13 mouse cellular contexts compared by ENCODE assay signal in the genomic region with DNA sequence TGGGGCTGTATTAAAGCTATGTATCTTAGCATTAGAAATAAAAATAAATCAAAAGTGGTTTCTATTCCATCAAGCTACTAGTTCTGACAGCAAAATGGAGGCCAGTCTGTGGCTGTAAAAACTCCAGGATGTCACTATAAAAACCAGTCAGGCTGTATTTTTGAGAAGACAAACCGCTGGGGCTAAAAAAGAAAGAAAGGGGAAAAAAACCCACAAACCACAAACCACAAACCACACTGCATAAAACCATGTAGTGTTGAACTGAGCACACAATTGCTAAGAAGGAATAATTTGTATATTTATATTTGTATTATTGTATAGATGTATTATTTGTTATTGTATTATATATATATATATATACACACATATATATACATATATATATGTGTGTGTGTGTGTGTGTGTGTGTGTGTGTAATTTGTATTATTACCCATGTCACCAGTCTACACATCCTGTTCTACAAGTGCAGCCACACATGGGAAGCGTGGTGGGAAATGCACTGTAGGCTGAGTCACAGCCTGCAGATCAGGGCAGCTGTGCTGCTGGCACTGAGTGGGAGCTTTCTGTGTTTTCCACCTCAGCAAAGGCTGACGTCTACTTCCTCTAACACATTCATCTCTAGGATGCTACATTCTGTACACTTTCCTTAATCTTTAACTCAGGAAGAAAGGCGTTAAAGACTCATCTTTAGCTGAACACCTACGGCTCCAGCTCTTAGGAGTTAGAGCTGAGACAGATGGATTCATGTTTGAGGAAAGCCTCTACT.
DNase-seq lines count a peak whose midpoint lies in the region; ATAC-seq and TF ChIP-seq lines count a peak whose summit lies in the region.
"Had no signal": no experiment of that assay in that cellular context is flagged by ENCODE, and none has a peak within 500 bp of the region (broad histone marks: within the 10 kb centered on the region; RNA-seq: fewer than 3 reads in every experiment).

No protein-coding gene starts in this region.

- dilution Hi-C loops in CH12.LX (cut with MboI; ENCODE audit: extremely low pct_ligation_motif_present, extremely low pct_unique_long_range_greater_than_20kb, low sequenced_read_pairs): no loop called here

- TF ChIP-seq EP300 in CH12.LX (IDR thresholded peaks at IDR 0.05; ENCODE audit: low read length): peak; percentile 66; the same call in 1 of the 2 replicates

- H3K4me2 ChIP-seq in liver, embryonic 11.5 days: no peak overlapping the region
- H3K4me2 ChIP-seq in CH12.LX (ENCODE audit: insufficient read depth, low read depth, poor library complexity, severe bottlenecking): peak overlapping the region; percentile 93
- H3K4me2 ChIP-seq in intestine, embryonic 16.5 days (ENCODE audit: low read depth, low read length): no peak overlapping the region
- H3K4me2 ChIP-seq: hindbrain, embryonic 12.5 days; kidney, embryonic 15.5 days had no signal

- WGBS in liver, embryonic 11.5 days: 49% methylated on average over 5 of the region's 5 CpGs
- WGBS in intestine, embryonic 16.5 days: 75% methylated on average over 5 of the region's 5 CpGs

- no peaks in the 10 kb centered on the region for H3K9me3 ChIP-seq in liver, embryonic 11.5 days (ENCODE audit: control insufficient read depth, low read length)
- H3K9me3 ChIP-seq in CH12.LX (replicated peaks; ENCODE audit: low read length): no peaks in the 10 kb centered on the region
- H3K9me3 ChIP-seq in intestine, embryonic 16.5 days (ENCODE audit: control insufficient read depth, low read length): no peaks in the 10 kb centered on the region
- H3K9me3 ChIP-seq: heart, embryonic 10.5 days; hindbrain, embryonic 12.5 days; kidney, embryonic 15.5 days had no signal

- no peak for DNase-seq in liver, embryonic 11.5 days (ENCODE audit: low spot score)
- DNase-seq in liver (no peak), CH12.LX (ENCODE audit: extremely low read depth) (peak; percentile 87)
- peak; percentile 89 for DNase-seq in induced T-regulatory cell, adult 2 months (ENCODE audit: low read depth)
- DNase-seq in kidney, adult 11 months: no peak
- DNase-seq: cerebellum, postnatal 25 days; layer of hippocampus, postnatal 36 days had no signal

- no peaks in the 10 kb centered on the region for H3K79me2 ChIP-seq in CH12.LX (replicated peaks; ENCODE audit: control insufficient read depth, extremely low read depth, insufficient read depth, poor library complexity, severe bottlenecking)

- H3K36me3 ChIP-seq in liver, embryonic 11.5 days (ENCODE audit: control insufficient read depth, insufficient read depth, low read length): no peaks in the 10 kb centered on the region
- no peaks in the 10 kb centered on the region for H3K36me3 ChIP-seq in CH12.LX (replicated peaks in 1 of 2; ENCODE audit: control insufficient read depth in 1 of 2, insufficient read depth in 1 of 2, low read length in 1 of 2)
- no peaks in the 10 kb centered on the region for H3K36me3 ChIP-seq in intestine, embryonic 16.5 days (ENCODE audit: control insufficient read depth, insufficient read depth, low read length)
- H3K36me3 ChIP-seq: heart, embryonic 10.5 days; hindbrain, embryonic 12.5 days; kidney, embryonic 15.5 days had no signal

- no peak; the same call in 1 of the 2 replicates for TF ChIP-seq RAD21 in CH12.LX (IDR thresholded peaks at IDR 0.05; ENCODE audit: low read depth, low read length)

- H3K9ac ChIP-seq in liver, embryonic 11.5 days (ENCODE audit: low read depth, low read length): no peak overlapping the region
- no peak overlapping the region for H3K9ac ChIP-seq in CH12.LX (ENCODE audit: insufficient read depth, low read depth)
- H3K9ac ChIP-seq in intestine, embryonic 16.5 days (ENCODE audit: low read depth, low read length): no peak overlapping the region
- H3K9ac ChIP-seq: hindbrain, embryonic 12.5 days; kidney, embryonic 15.5 days had no signal

- no peaks in the 10 kb centered on the region; the same call in 1 of the 2 replicates for H3K4me1 ChIP-seq in liver, embryonic 11.5 days (replicated peaks; ENCODE audit: control insufficient read depth, insufficient read depth, low read length)
- H3K4me1 ChIP-seq in CH12.LX (ENCODE audit: control insufficient read depth in 1 of 2, insufficient read depth in 2 of 2): peaks cover 5 to 30% of the 10 kb centered on the region in 2 experiments
- H3K4me1 ChIP-seq in intestine, embryonic 16.5 days (ENCODE audit: control insufficient read depth, insufficient read depth, low read length): 0 out of 2 replicates have a peak, but pooled peaks cover 4% of the 10 kb centered on the region
- H3K4me1 ChIP-seq: hindbrain, embryonic 12.5 days had no signal

- TF ChIP-seq CTCF in CH12.LX (conservative IDR thresholded peaks at IDR 0.05 in 1 of 2, IDR thresholded peaks at IDR 0.05 in 1 of 2; ENCODE audit: low read depth in 2 of 2, low read length in 2 of 2): no peak

- H3K27ac ChIP-seq in liver, embryonic 11.5 days (ENCODE audit: low read depth, low read length): no peak overlapping the region
- H3K27ac ChIP-seq in CH12.LX (ENCODE audit: insufficient read depth, low read depth): peak overlapping the region; percentile 38; the same call in 1 of the 2 replicates
- H3K27ac ChIP-seq in intestine, embryonic 16.5 days (ENCODE audit: low read length): no peak overlapping the region
- H3K27ac ChIP-seq: heart, embryonic 10.5 days; hindbrain, embryonic 12.5 days; kidney, embryonic 15.5 days had no signal

- in situ Hi-C loops in CH12.LX (cut with MboI; ENCODE audit: low pct_ligation_motif_present, low pct_unique_long_range_greater_than_20kb, low sequenced_read_pairs): no loop called here

- TF ChIP-seq POLR2A in CH12.LX (IDR thresholded peaks at IDR 0.05; ENCODE audit: low read depth, low read length): no peak

- peak; percentile 40; the same call in 1 of the 2 replicates for ATAC-seq in liver, embryonic 11.5 days (replicated peaks; ENCODE audit: low FRiP score)
- ATAC-seq in neutrophil, adult 5-6 weeks (ENCODE audit: extremely low read depth, insufficient number of reproducible peaks, low FRiP score, poor library complexity, severe bottlenecking): 0 out of 2 replicates have a peak, but pooled peaks have one; percentile 41
- no peak for ATAC-seq in megakaryocyte-erythroid progenitor cell, adult 5-6 weeks (replicated peaks; ENCODE audit: low FRiP score, low TSS enrichment, poor library complexity, severe bottlenecking)
- no peak for ATAC-seq in intestine, embryonic 16.5 days

- no peaks in the 10 kb centered on the region for H3K27me3 ChIP-seq in liver, embryonic 11.5 days (replicated peaks; ENCODE audit: control insufficient read depth, insufficient read depth, low read length)
- no peaks in the 10 kb centered on the region for H3K27me3 ChIP-seq in CH12.LX (replicated peaks)
- H3K27me3 ChIP-seq in intestine, embryonic 16.5 days (replicated peaks; ENCODE audit: control insufficient read depth, insufficient read depth, low read length): no peaks in the 10 kb centered on the region
- H3K27me3 ChIP-seq: hindbrain, embryonic 12.5 days; kidney, embryonic 15.5 days had no signal

- H3K4me3 ChIP-seq in liver, embryonic 11.5 days (ENCODE audit: low read depth, low read length): no peak overlapping the region
- H3K4me3 ChIP-seq in CH12.LX (replicated peaks in 1 of 3; ENCODE audit: low read depth in 2 of 3, low read length in 2 of 3, poor library complexity in 1 of 3): peak overlapping the region in 2 of 3 experiments; percentile 3 to 15
- H3K4me3 ChIP-seq in intestine, embryonic 16.5 days (ENCODE audit: low read length): no peak overlapping the region
- H3K4me3 ChIP-seq: heart, embryonic 10.5 days; hindbrain, embryonic 12.5 days; kidney, embryonic 15.5 days had no signal

TF ChIP-seq in CH12.LX, 34 proteins besides CTCF, POLR2A, EP300 and RAD21 (continues in another document):
- peak; percentile 87 for TF ChIP-seq MAFK (IDR thresholded peaks at IDR 0.05; ENCODE audit: insufficient replicate concordance, low read length)
- TF ChIP-seq BHLHE40 (IDR thresholded peaks at IDR 0.05; ENCODE audit: low read depth, low read length): peak; percentile 57
- TF ChIP-seq NRF1 (IDR thresholded peaks at IDR 0.05; ENCODE audit: low read depth, low read length): no peak
- no peak for TF ChIP-seq MXI1 (IDR thresholded peaks at IDR 0.05; ENCODE audit: low read depth, low read length)
- TF ChIP-seq TBP (conservative IDR thresholded peaks at IDR 0.05; ENCODE audit: low read depth, low read length): no peak
- no peak for TF ChIP-seq PAX5 (IDR thresholded peaks at IDR 0.05; ENCODE audit: low read length)
- TF ChIP-seq RCOR1 (conservative IDR thresholded peaks at IDR 0.05; ENCODE audit: low read depth, low read length): no peak
- TF ChIP-seq IRF4 (IDR thresholded peaks at IDR 0.05; ENCODE audit: low read depth, low read length): no peak; the same call in 1 of the 2 replicates
- TF ChIP-seq MAX (IDR thresholded peaks at IDR 0.05; ENCODE audit: low read length): no peak
- no peak for TF ChIP-seq CHD2 (IDR thresholded peaks at IDR 0.05; ENCODE audit: low read length)
- no peak for TF ChIP-seq CHD1 (IDR thresholded peaks at IDR 0.05; ENCODE audit: low read depth, low read length)
- no peak for TF ChIP-seq ELF1 (IDR thresholded peaks at IDR 0.05; ENCODE audit: low read depth, low read length)
- no peak for TF ChIP-seq MAZ (IDR thresholded peaks at IDR 0.05; ENCODE audit: low read depth, low read length)
- no peak for TF ChIP-seq SMC3 (IDR thresholded peaks at IDR 0.05; ENCODE audit: low read depth, low read length)
- no peak for TF ChIP-seq UBTF (IDR thresholded peaks at IDR 0.05; ENCODE audit: low read depth, low read length)
- 0 out of 2 replicates have a peak, but pooled peaks have one; percentile 30 for TF ChIP-seq JUND (conservative IDR thresholded peaks at IDR 0.05; ENCODE audit: low read depth, low read length)
- no peak for TF ChIP-seq SIN3A (IDR thresholded peaks at IDR 0.05; ENCODE audit: low read length)
- TF ChIP-seq E2F4 (IDR thresholded peaks at IDR 0.05; ENCODE audit: insufficient replicate concordance, low read depth, low read length): no peak
- no peak for TF ChIP-seq MYC (IDR thresholded peaks at IDR 0.05; ENCODE audit: low read depth, low read length)
- peak; percentile 42 for TF ChIP-seq ETS1 (conservative IDR thresholded peaks at IDR 0.05; ENCODE audit: low read depth, low read length)
- TF ChIP-seq NELFE (IDR thresholded peaks at IDR 0.05; ENCODE audit: low read depth, low read length): no peak
- no peak for TF ChIP-seq GABPA (IDR thresholded peaks at IDR 0.05; ENCODE audit: insufficient replicate concordance, low read depth, low read length)
- TF ChIP-seq ZNF384 (IDR thresholded peaks at IDR 0.05; ENCODE audit: low read depth, low read length): no peak
- no peak for TF ChIP-seq ZC3H11A (IDR thresholded peaks at IDR 0.05; ENCODE audit: low read depth, low read length)
- TF ChIP-seq HCFC1 (IDR thresholded peaks at IDR 0.05; ENCODE audit: low read depth, low read length): no peak
- TF ChIP-seq JUN (IDR thresholded peaks at IDR 0.05; ENCODE audit: insufficient read depth, low read depth, low read length): no peak
- 0 out of 2 replicates have a peak, but pooled peaks have one; percentile 13 for TF ChIP-seq TCF12 (IDR thresholded peaks at IDR 0.05; ENCODE audit: low read depth, low read length)

Comparison
In these comparisons a context has a peak if more than half of its experiments do, and no peak if none do; other contexts are left out.
1. ATAC-seq: peak in liver, embryonic 11.5 days (single experiment) and neutrophil, adult 5-6 weeks (single experiment); none in megakaryocyte-erythroid progenitor cell, adult 5-6 weeks (single experiment) and intestine, embryonic 16.5 days (single experiment).
2. DNase-seq: peak in CH12.LX (single experiment) and induced T-regulatory cell, adult 2 months (single experiment); none in liver, embryonic 11.5 days (single experiment), liver (single experiment) and kidney, adult 11 months (single experiment).
3. H3K4me3 ChIP-seq: peak in CH12.LX (2 of 3); none in liver, embryonic 11.5 days (single experiment) and intestine, embryonic 16.5 days (single experiment).